Mouse (Mus musculus) spleen, adult 2 months (tissue): Measurements from ENCODE around the gene Fam168a. TPM values are rescaled to one million over a fixed set of nuclear protein-coding genes. Genes with fewer than 3 reads are reported as not detected.

Experiments
- DNase-seq, 2 experiments: peaks; one replicate each; pipeline versions ENCODE4 v3.0.0 to v3.0.0-alpha.2; 2012 to 2021; ENCODE audit warnings: low spot score in 2 of 2, low read depth in 1 of 2
- H3K27ac ChIP-seq: fragments of 200-500 bp; 2 replicates; pipeline ENCODE4 v1.5.1; 2012; ENCODE audit warnings: low read length, inconsistent platforms; ENCODE audit not compliant: insufficient read depth
- H3K27me3 ChIP-seq: fragments of 200-500 bp; 2 replicates; pipeline ENCODE4 v1.6.1; 2012; ENCODE audit warnings: mild to moderate bottlenecking, moderate library complexity, low read length, inconsistent platforms; ENCODE audit not compliant: control insufficient read depth, insufficient read depth
- H3K36me3 ChIP-seq: fragments of 200-500 bp; 2 replicates; pipeline ENCODE4 v1.6.1; 2012; ENCODE audit warnings: mild to moderate bottlenecking, low read length, inconsistent platforms; ENCODE audit not compliant: control insufficient read depth, insufficient read depth
- H3K4me1 ChIP-seq: fragments of 200-500 bp; 2 replicates; pipeline ENCODE4 v1.6.1; 2011; ENCODE audit warnings: inconsistent platforms; ENCODE audit not compliant: control insufficient read depth, insufficient read depth, insufficient read length
- H3K4me3 ChIP-seq: fragments of 200-500 bp; 2 replicates; pipeline ENCODE4 v1.5.1; 2011; ENCODE audit warnings: mild to moderate bottlenecking, inconsistent platforms; ENCODE audit not compliant: insufficient read depth, insufficient read length; ENCODE audit errors: extremely low read depth
- CTCF ChIP-seq: fragments of 200-500 bp; IDR thresholded peaks from 2 replicates; pipeline ENCODE4 v1.5.1; 2011; ENCODE audit warnings: mild to moderate bottlenecking, inconsistent platforms; ENCODE audit not compliant: insufficient read depth, insufficient read length, insufficient replicate concordance; ENCODE audit errors: extremely low read depth
- POLR2A ChIP-seq: fragments of 200-500 bp; IDR thresholded peaks from 2 replicates; pipeline ENCODE4 v1.6.1; 2011; ENCODE audit warnings: low read depth, low read length, inconsistent platforms
- WGBS: fragments of 180-500 bp; shearing (Covaris S2); methylation state at CpG from one replicate; pipeline ENCODE4 v1.1.7; 2018; 5-methylcytosine and 5-hydroxymethylcytosine counted together
- polyA plus RNA-seq: library from polyadenylated mRNA; depleted of rRNA; stranded (reverse); fragments of >200 nt; gene quantifications from 2 replicates; pipeline ENCODE4 v1.2.3, GENCODE M21; 2012

Gene Fam168a
- polyA plus RNA-seq, 1 experiment, result 56.7 TPM

DNA sequence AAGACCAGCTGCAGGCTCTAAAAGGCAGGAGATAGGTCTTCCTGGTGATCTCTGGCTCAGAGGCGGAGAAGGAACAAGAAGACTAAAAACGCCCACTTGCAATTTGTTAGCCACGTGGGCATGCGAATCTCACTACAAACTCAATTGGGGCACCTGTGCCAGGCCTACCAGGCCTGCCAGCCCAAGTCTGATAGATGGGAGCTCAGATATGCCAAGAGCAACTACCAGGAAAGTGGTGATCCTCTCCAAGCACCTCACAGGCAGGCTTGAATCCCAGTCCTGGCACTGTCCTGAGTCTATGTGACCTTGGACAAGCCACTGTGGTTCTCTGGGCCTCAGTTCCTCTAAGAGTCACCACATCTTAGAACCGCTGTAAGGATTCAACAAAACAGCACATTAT, 154.8 kb downstream of the Fam168a start:
- TF ChIP-seq CTCF, result no peak
- TF ChIP-seq POLR2A, result no peak

GRCm38 (mm10) chr7:100862353-100862752, 155.9 kb downstream of the Fam168a start:
- peaks cover 22% of the 10 kb centered on the region for H3K4me1 ChIP-seq
- 7% methylated on average over 4 of the region's 4 CpGs for WGBS

More for the DNA sequence above, 154.8 kb downstream of the Fam168a start:
- no peak for DNase-seq
- Histone ChIP-seq H3K4me1 (peaks cover 34% of the 10 kb centered on the region), H3K36me3 (0 out of 2 replicates have a peak, but pooled peaks cover 2% of the 10 kb centered on the region), H3K27me3 (no peaks in the 10 kb centered on the region), H3K27ac (no peak overlapping the region), H3K4me3 (no peak overlapping the region)
- whole genome bisulfite sequencing, result 76% methylated on average over 5 of the region's 5 CpGs

GRCm38 (mm10) chr7:100862828-100863638, 156.6 kb downstream of the Fam168a start, which contains the start of gene Relt:
TSS of gene Relt (minus strand) at chr7:100863446.
- H3K4me1 ChIP-seq, result peaks cover 26% of the 10 kb centered on the region
- H3K36me3 ChIP-seq, result 0 out of 2 replicates have a peak, but pooled peaks cover 2% of the 10 kb centered on the region
- TF ChIP-seq POLR2A (peak; percentile 68), CTCF (peak; percentile 86)
- under 1% methylated on average over 68 of the region's 91 CpGs for WGBS
- peak; percentile 94 to 98 for DNase-seq
- peak within 1 kb of the TSS; percentile 73 for H3K4me3 ChIP-seq
- peak within 1 kb of the TSS; percentile 83 for H3K27ac ChIP-seq
- no peaks in the 10 kb centered on the region for H3K27me3 ChIP-seq

More at GRCm38 (mm10) chr7:100862353-100862752, 155.9 kb downstream of the Fam168a start:
- Histone ChIP-seq H3K4me3 (peak overlapping the region; percentile 73), H3K27ac (peak overlapping the region; percentile 83), H3K36me3 (0 out of 2 replicates have a peak, but pooled peaks cover 2% of the 10 kb centered on the region), H3K27me3 (no peaks in the 10 kb centered on the region)
- DNase-seq, result no peak
- TF ChIP-seq POLR2A (no peak), CTCF (no peak)

- peaks cover 33% of the 10 kb centered on the region for H3K4me1 ChIP-seq
- H3K36me3 ChIP-seq, result no peaks in the 10 kb centered on the region
- peak; percentile 58; the same call in 1 of the 2 replicates for TF ChIP-seq CTCF
- TF ChIP-seq POLR2A, result no peak
- H3K4me3 ChIP-seq, result no peak overlapping the region
- WGBS, result 5% methylated on average over 3 of the region's 3 CpGs
- no peak overlapping the region for H3K27ac ChIP-seq
- peak; percentile 58 to 75 for DNase-seq
- no peaks in the 10 kb centered on the region for H3K27me3 ChIP-seq
Measured at GRCm38 (mm10) chr7:100866675-100867074, 160.2 kb downstream of the Fam168a start.

DNA sequence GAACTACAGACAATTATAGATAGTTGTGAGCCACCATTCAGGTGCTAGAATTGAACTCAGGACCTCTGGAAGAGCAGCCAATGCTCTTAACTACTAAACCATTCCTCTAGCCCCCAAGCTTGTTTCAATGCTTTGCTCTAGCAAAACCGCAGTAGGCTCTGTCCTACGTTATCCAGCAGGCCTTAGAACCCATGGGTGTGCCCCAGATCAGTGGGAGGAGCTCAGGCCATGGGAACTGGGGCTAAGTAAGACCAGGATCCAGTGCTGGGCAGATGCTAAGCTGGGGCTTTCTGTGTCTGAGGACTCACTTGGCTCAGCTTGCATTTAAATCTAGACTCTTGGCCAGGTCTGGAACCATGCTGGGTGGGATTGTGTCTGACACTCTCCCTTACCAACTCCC, 161.1 kb downstream of the Fam168a start:
- no peaks in the 10 kb centered on the region for H3K36me3 ChIP-seq
- 85% methylated on average over 2 of the region's 2 CpGs for WGBS
- DNase-seq, result no peak
- TF ChIP-seq CTCF (no peak), POLR2A (no peak)
- no peak overlapping the region for H3K4me3 ChIP-seq
- H3K27me3 ChIP-seq, result no peaks in the 10 kb centered on the region
- H3K27ac ChIP-seq, result peak overlapping the region; percentile 17
- peaks cover 25% of the 10 kb centered on the region for H3K4me1 ChIP-seq

GRCm38 (mm10) chr7:100868551-100868950, 162.1 kb downstream of the Fam168a start:
- WGBS, result 11% methylated on average over 4 of the region's 4 CpGs
- peak overlapping the region; percentile 85 for H3K27ac ChIP-seq
- peaks cover 23% of the 10 kb centered on the region for H3K4me1 ChIP-seq
- no peak overlapping the region for H3K4me3 ChIP-seq
- peak in 1 of 2 experiments; percentile 37 for DNase-seq
- H3K36me3 ChIP-seq, result no peaks in the 10 kb centered on the region
- TF ChIP-seq POLR2A (no peak), CTCF (no peak)
- no peaks in the 10 kb centered on the region for H3K27me3 ChIP-seq
